Mouse (Mus musculus) heart, embryonic 10.5 days (tissue): ENCODE measurements around the gene Wnt5b. TPM values are rescaled to one million over a fixed set of nuclear protein-coding genes. Genes with fewer than 3 reads are reported as not detected.
A peak's percentile ranks its signal among the peaks of the same experiment; 100 is the strongest.

Experiments
- DNase-seq: peaks from one replicate; pipeline ENCODE4 v3.0.0-alpha.2; 2017; ENCODE audit warnings: low spot score
- H3K27ac ChIP-seq: fragments of 300-500 bp; sonication (generic); 2 replicates; pipeline ENCODE4 v1.5.1; 2016; ENCODE audit warnings: mild to moderate bottlenecking
- H3K27me3 ChIP-seq: fragments of 300-500 bp; sonication (generic); 2 replicates; pipeline ENCODE4 v1.6.1; 2016; ENCODE audit warnings: mild to moderate bottlenecking; ENCODE audit not compliant: poor library complexity, insufficient read depth, severe bottlenecking
- H3K36me3 ChIP-seq: fragments of 300-500 bp; sonication (generic); 2 replicates; pipeline ENCODE4 v1.6.1; 2016; ENCODE audit warnings: mild to moderate bottlenecking, moderate library complexity
- H3K4me1 ChIP-seq: fragments of 300-500 bp; sonication (generic); 2 replicates; pipeline ENCODE4 v1.6.1; 2016; ENCODE audit warnings: mild to moderate bottlenecking
- H3K4me3 ChIP-seq: fragments of 300-500 bp; sonication (generic); 2 replicates; pipeline ENCODE4 v1.5.1; 2016; ENCODE audit warnings: mild to moderate bottlenecking, moderate library complexity
- H3K9me3 ChIP-seq: fragments of 300-500 bp; sonication (generic); 2 replicates; pipeline ENCODE4 v1.6.1; 2016; ENCODE audit warnings: mild to moderate bottlenecking, moderate library complexity
- WGBS: fragments of 180-500 bp; shearing (Covaris S2); methylation state at CpG from one replicate; pipeline ENCODE4 v1.1.7; 2016; 5-methylcytosine and 5-hydroxymethylcytosine counted together
- polyA plus RNA-seq: library from polyadenylated mRNA; unstranded; fragments of >200 nt; fragmentation: Nextera tagmentation; extraction: Ambion mirVana; gene quantifications from 2 replicates; pipeline ENCODE4 v1.2.1, GENCODE M21; 2016

The Wnt5b gene
- polyA plus RNA-seq, 1 experiment from 2014 or later, result 8.0 TPM

GRCm38 (mm10) chr6:119479343-119479875, 64.7 kb downstream of the Wnt5b start, which contains the start of gene Fbxl14:
Gene Fbxl14 (plus strand): TSS chr6:119479668.
- peak within 1 kb of the TSS; percentile 83 for H3K4me3 ChIP-seq
- H3K4me1 ChIP-seq, result peaks cover 50% of the 10 kb centered on the region
- H3K36me3 ChIP-seq, result peaks cover 9% of the 10 kb centered on the region
- peak within 1 kb of the TSS; percentile 100 for H3K27ac ChIP-seq
- no peaks in the 10 kb centered on the region for H3K9me3 ChIP-seq
- no peak for DNase-seq
- WGBS, result 4% methylated on average over 101 of the region's 101 CpGs
- no peaks in the 10 kb centered on the region for H3K27me3 ChIP-seq

GRCm38 (mm10) chr6:119478560-119479342, 65.4 kb downstream of the Wnt5b start:
- 3% methylated on average over 49 of the region's 49 CpGs for WGBS
- peak; percentile 93 for DNase-seq
- no peaks in the 10 kb centered on the region for H3K9me3 ChIP-seq
- H3K4me1 ChIP-seq, result peaks cover 49% of the 10 kb centered on the region
- H3K36me3 ChIP-seq, result peaks cover 8% of the 10 kb centered on the region
- H3K4me3 ChIP-seq, result peak overlapping the region; percentile 83
- no peaks in the 10 kb centered on the region for H3K27me3 ChIP-seq
- H3K27ac ChIP-seq, result peak overlapping the region; percentile 100

GRCm38 (mm10) chr6:119477686-119478310, 66.3 kb downstream of the Wnt5b start:
- H3K4me1 ChIP-seq, result peaks cover 44% of the 10 kb centered on the region
- WGBS, result 28% methylated on average over 13 of the region's 13 CpGs
- DNase-seq, result no peak
- peak overlapping the region; percentile 83; the same call in 1 of the 2 replicates for H3K4me3 ChIP-seq
- H3K36me3 ChIP-seq, result no peaks in the 10 kb centered on the region
- no peaks in the 10 kb centered on the region for H3K27me3 ChIP-seq
- peak overlapping the region; percentile 100 for H3K27ac ChIP-seq
- no peaks in the 10 kb centered on the region for H3K9me3 ChIP-seq

GRCm38 (mm10) chr6:119475988-119476387, 68.2 kb downstream of the Wnt5b start:
- no peaks in the 10 kb centered on the region for H3K9me3 ChIP-seq
- 38% methylated on average over 6 of the region's 6 CpGs for WGBS
- peaks cover 41% of the 10 kb centered on the region for H3K4me1 ChIP-seq
- H3K27me3 ChIP-seq, result no peaks in the 10 kb centered on the region
- no peak for DNase-seq
- H3K36me3 ChIP-seq, result no peaks in the 10 kb centered on the region
- H3K4me3 ChIP-seq, result no peak overlapping the region
- H3K27ac ChIP-seq, result no peak overlapping the region

DNA sequence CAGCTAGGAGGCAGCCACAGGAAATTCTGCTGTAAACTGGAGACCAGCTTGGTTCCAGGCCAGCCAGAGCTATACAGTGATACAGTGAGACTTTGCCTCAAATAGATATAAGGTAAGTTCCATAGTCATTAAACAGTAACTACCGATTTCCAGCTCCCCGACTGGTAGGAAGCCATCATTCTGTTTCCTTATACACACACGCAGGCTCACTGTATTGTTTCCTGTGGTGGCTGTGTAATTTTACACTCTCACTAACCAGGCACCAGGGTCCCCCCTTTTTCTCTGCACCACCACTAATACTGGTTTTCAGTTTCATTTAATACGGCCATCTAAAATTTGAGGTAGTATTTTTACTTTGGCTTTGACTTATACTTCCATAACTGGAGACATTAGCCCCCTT, 70.2 kb downstream of the Wnt5b start:
- Histone ChIP-seq H3K27ac (no peak overlapping the region), H3K36me3 (no peaks in the 10 kb centered on the region), H3K4me3 (no peak overlapping the region), H3K9me3 (no peaks in the 10 kb centered on the region), H3K27me3 (no peaks in the 10 kb centered on the region), H3K4me1 (peaks cover 30% of the 10 kb centered on the region)
- WGBS, result 82% methylated on average over 4 of the region's 4 CpGs
- no peak for DNase-seq

- peaks cover 24% of the 10 kb centered on the region for H3K4me1 ChIP-seq
- H3K4me3 ChIP-seq, result no peak overlapping the region
- H3K27me3 ChIP-seq, result no peaks in the 10 kb centered on the region
- H3K9me3 ChIP-seq, result no peaks in the 10 kb centered on the region
- no peak overlapping the region for H3K27ac ChIP-seq
- H3K36me3 ChIP-seq, result no peaks in the 10 kb centered on the region
- WGBS, result 56% methylated on average over 7 of the region's 7 CpGs
- no peak for DNase-seq
Measured at GRCm38 (mm10) chr6:119473446-119473845, 70.7 kb downstream of the Wnt5b start.

GRCm38 (mm10) chr6:119472705-119473104, 71.4 kb downstream of the Wnt5b start:
- no peaks in the 10 kb centered on the region for H3K9me3 ChIP-seq
- H3K4me3 ChIP-seq, result no peak overlapping the region
- no peak overlapping the region for H3K27ac ChIP-seq
- peaks cover 17% of the 10 kb centered on the region for H3K4me1 ChIP-seq
- H3K27me3 ChIP-seq, result no peaks in the 10 kb centered on the region
- no peak for DNase-seq
- no peaks in the 10 kb centered on the region for H3K36me3 ChIP-seq
- 78% methylated on average over 3 of the region's 3 CpGs for WGBS

- no peaks in the 10 kb centered on the region for H3K36me3 ChIP-seq
- H3K27ac ChIP-seq, result no peak overlapping the region
- no peak for DNase-seq
- H3K9me3 ChIP-seq, result no peaks in the 10 kb centered on the region
- H3K4me3 ChIP-seq, result no peak overlapping the region
- H3K27me3 ChIP-seq, result no peaks in the 10 kb centered on the region
- 32% methylated on average over 5 of the region's 5 CpGs for WGBS
- peaks cover 17% of the 10 kb centered on the region for H3K4me1 ChIP-seq
Measured at GRCm38 (mm10) chr6:119472135-119472534, 72.0 kb downstream of the Wnt5b start.

GRCm38 (mm10) chr6:119470777-119471176, 73.4 kb downstream of the Wnt5b start:
- Histone ChIP-seq H3K27ac (no peak overlapping the region), H3K36me3 (no peaks in the 10 kb centered on the region), H3K4me3 (no peak overlapping the region), H3K4me1 (peaks cover 15% of the 10 kb centered on the region), H3K27me3 (no peaks in the 10 kb centered on the region), H3K9me3 (no peaks in the 10 kb centered on the region)
- WGBS, result 82% methylated on average over 3 of the region's 3 CpGs
- no peak for DNase-seq

DNA sequence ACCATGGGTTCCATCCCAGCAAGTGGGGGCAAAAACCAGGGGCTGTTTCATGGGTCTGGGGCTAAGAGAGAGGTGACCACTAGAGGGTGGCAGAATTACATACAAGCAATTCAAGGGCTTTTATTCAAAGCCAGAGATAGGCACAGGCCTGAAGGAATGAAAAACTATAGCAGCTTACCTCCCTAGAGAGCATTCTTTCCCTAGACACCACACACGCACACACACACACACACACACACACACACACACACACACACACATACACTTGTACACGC, 76.4 kb downstream of the Wnt5b start:
- 89% methylated on average over 2 of the region's 2 CpGs for WGBS
- peaks cover 9% of the 10 kb centered on the region for H3K4me1 ChIP-seq

DNA sequence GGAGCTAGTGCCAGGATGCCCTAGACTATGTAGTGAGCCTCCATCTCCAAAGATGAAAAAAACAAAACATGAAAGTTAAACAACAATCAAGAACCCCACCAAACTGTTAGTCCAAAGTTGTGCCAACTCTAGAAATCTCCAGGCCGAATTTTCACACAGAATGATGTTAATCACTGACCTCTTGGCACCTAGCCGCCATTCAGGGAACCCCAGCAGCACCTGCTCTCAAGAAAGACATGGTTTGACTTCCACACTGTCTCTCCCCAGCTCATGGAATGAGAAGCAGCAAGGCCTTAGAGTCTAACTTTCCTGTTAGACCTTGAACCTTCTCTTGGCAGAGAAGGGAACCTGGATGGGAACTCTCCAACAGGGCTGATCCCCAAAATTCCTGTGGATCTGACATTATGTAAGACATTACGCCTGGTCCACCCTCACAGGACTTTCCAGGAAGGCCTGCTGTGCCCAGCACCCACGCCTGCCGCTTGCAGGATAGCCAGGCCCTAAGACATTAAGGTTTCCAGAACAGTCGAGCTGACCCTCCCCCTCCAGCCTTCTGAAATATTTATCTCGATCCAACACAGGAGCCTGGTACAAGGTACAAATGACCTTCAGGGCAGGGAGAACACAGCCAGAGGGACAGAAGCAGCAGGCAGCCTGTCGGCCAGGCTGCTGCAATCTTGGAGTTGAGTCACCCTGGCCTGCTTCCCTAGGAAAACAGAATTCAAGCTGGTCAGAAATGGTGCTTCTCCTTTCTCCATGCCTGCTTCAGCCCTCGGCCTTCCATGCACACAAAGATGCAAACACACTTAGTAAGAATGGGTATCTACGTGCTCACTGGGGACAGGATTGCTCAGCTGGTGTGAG, 77.0 kb downstream of the Wnt5b start:
- H3K36me3 ChIP-seq, result no peaks in the 10 kb centered on the region
- H3K9me3 ChIP-seq, result no peaks in the 10 kb centered on the region; the same call in 1 of the 2 replicates
- H3K4me1 ChIP-seq, result peaks cover 9% of the 10 kb centered on the region
- H3K27me3 ChIP-seq, result no peaks in the 10 kb centered on the region
- 42% methylated on average over 10 of the region's 10 CpGs for WGBS
- peak overlapping the region; percentile 85 for H3K27ac ChIP-seq
- DNase-seq, result no peak
- no peak overlapping the region for H3K4me3 ChIP-seq

More for the DNA sequence above, 76.4 kb downstream of the Wnt5b start:
- Histone ChIP-seq H3K27me3 (no peaks in the 10 kb centered on the region), H3K36me3 (no peaks in the 10 kb centered on the region), H3K9me3 (no peaks in the 10 kb centered on the region; the same call in 1 of the 2 replicates), H3K4me3 (no peak overlapping the region), H3K27ac (peak overlapping the region; percentile 85)
- no peak for DNase-seq

- WGBS, result 87% methylated on average over 1 of the region's 1 CpGs
- no peaks in the 10 kb centered on the region for H3K27me3 ChIP-seq
- no peaks in the 10 kb centered on the region; the same call in 1 of the 2 replicates for H3K9me3 ChIP-seq
- H3K27ac ChIP-seq, result no peak overlapping the region
- no peak for DNase-seq
- peaks cover 9% of the 10 kb centered on the region for H3K4me1 ChIP-seq
- H3K4me3 ChIP-seq, result no peak overlapping the region
- no peaks in the 10 kb centered on the region for H3K36me3 ChIP-seq
Measured at GRCm38 (mm10) chr6:119466161-119466560, 78.0 kb downstream of the Wnt5b start.
